Mouse (Mus musculus): Measurements from ENCODE around the gene Podxl2. TPM values are rescaled to one million over a fixed set of nuclear protein-coding genes. Genes with fewer than 3 reads are reported as not detected.

Gene Podxl2
- polyA plus RNA-seq, 1 experiment from 2014 or later = 45.0 TPM

DNA sequence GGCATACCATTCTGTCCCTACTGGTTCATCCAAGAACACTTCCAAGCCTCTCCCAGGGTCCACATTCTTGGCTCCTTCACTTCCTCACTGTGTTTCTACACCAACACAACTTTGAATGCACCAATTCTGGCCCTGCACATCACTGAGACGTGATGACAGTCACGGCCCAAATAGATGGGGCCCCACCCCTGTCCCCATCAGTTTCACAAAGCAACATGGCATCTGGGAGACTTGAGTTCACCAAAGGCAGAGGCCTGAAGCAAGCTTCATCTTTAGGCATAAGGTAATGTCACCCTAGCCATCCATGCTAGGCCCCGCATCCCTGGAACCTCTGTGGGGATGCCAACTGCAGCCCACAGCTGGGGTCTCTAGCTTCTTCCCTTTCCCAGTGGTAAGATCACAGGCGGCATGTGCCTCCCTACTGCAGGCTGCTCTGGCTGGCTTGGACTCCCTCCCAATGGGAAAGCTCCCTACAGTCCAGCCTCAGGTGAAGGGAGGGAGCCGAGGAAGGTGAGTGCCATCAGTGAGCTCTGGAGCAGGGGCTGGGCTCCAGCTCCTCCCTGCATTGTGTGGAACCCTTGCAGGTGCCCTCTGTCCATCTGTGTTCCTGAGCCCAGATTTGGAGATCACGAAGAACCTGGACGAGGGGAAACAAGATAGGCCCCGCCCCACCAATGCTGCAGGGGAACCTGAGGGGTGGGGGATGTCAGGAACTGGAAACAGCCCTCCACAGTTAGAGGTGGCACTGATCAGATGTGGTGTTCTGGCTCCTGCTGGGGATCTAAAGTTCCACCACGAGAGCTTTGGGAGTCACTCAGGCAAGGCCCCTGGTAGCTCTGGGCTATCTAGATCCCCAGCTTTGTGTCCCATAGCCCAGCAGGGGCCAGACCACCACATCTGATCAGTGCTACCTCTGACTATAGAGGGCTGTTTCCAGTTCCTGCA, 30.8 kb downstream of the Podxl2 start:
- Histone ChIP-seq H3K9ac (ENCODE audit: low read length) (no peak overlapping the region), H3K4me2 (ENCODE audit: low read depth, low read length) (no peak overlapping the region), H3K4me3 (ENCODE audit: low read length) (no peak overlapping the region), H3K36me3 (ENCODE audit: control insufficient read depth, insufficient read depth) (peaks cover 2% of the 10 kb centered on the region), H3K9me3 (replicated peaks; ENCODE audit: control insufficient read depth, low read length) (no peaks in the 10 kb centered on the region), H3K27me3 (ENCODE audit: control insufficient read depth, insufficient read depth, low read length) (no peaks in the 10 kb centered on the region), H3K4me1 (ENCODE audit: control insufficient read depth, insufficient read depth, low read length) (peaks cover 14% of the 10 kb centered on the region), H3K27ac (ENCODE audit: low read length) (no peak overlapping the region)
- WGBS = 83% methylated on average over 9 of the region's 9 CpGs
- ATAC-seq (replicated peaks; ENCODE audit: extremely low read depth, insufficient read depth, low FRiP score) = no peak

DNA sequence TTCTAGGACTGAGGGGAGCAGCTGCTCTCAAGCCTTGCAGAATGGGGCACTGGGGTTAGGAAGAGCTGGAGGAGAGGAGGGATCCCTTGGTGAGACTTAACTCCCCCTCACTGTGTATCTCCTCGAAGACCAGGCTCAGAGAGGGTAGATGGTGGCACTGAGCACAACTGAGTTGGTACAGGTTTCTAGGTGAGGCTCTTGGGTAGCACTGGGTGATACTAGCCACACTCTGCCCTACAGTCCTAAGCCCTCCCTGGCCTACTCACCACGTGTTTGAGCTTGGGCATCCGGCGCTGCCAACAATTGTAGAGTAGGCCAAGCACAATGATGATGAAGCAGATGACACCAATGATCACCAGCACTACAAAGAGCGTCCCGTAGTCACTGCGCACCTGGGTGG, 31.6 kb downstream of the Podxl2 start:
- Histone ChIP-seq H3K4me2 (ENCODE audit: low read depth, low read length) (peak overlapping the region; percentile 84), H3K27me3 (ENCODE audit: control insufficient read depth, insufficient read depth, low read length) (no peaks in the 10 kb centered on the region), H3K4me1 (ENCODE audit: control insufficient read depth, insufficient read depth, low read length) (peaks cover 14% of the 10 kb centered on the region), H3K36me3 (ENCODE audit: control insufficient read depth, insufficient read depth) (peaks cover 9% of the 10 kb centered on the region), H3K4me3 (ENCODE audit: low read length) (peak overlapping the region; percentile 97), H3K9me3 (replicated peaks; ENCODE audit: control insufficient read depth, low read length) (no peaks in the 10 kb centered on the region), H3K9ac (ENCODE audit: low read length) (peak overlapping the region; percentile 80), H3K27ac (ENCODE audit: low read length) (no peak overlapping the region)
- WGBS = 74% methylated on average over 7 of the region's 7 CpGs
- no peak for ATAC-seq (replicated peaks; ENCODE audit: extremely low read depth, insufficient read depth, low FRiP score)

DNA sequence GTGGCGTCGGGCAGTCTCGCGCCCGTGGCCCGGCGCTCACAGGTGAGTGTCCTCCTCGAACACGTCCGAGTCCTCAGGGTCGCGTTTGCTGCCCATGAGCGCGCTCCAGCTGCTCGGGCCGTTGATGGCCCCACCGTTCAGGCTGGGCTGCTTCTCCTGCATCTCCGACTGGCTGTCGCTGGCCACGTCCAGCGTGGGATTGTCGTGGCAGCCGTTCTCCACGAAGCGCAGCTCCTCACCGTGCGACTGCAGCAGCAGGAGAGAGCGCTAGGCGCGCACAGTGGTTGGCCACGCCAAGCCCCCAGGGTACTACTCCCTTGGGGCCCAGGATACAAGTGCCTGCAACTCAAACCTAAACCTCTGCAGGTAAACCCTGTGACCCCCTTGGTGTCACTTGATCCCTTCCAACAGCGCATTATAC, 32.1 kb downstream of the Podxl2 start:
- peak overlapping the region; percentile 80 for H3K9ac ChIP-seq (ENCODE audit: low read length)
- whole genome bisulfite sequencing = 1% methylated on average over 32 of the region's 32 CpGs
- no peaks in the 10 kb centered on the region for H3K27me3 ChIP-seq (ENCODE audit: control insufficient read depth, insufficient read depth, low read length)
- peak overlapping the region; percentile 97 for H3K4me3 ChIP-seq (ENCODE audit: low read length)
- no peak for ATAC-seq (replicated peaks; ENCODE audit: extremely low read depth, insufficient read depth, low FRiP score)
- H3K36me3 ChIP-seq (ENCODE audit: control insufficient read depth, insufficient read depth) = peaks cover 14% of the 10 kb centered on the region
- peaks cover 14% of the 10 kb centered on the region for H3K4me1 ChIP-seq (ENCODE audit: control insufficient read depth, insufficient read depth, low read length)
- H3K4me2 ChIP-seq (ENCODE audit: low read depth, low read length) = peak overlapping the region; percentile 84
- peak overlapping the region; percentile 82 for H3K27ac ChIP-seq (ENCODE audit: low read length)
- no peaks in the 10 kb centered on the region for H3K9me3 ChIP-seq (replicated peaks; ENCODE audit: control insufficient read depth, low read length)

DNA sequence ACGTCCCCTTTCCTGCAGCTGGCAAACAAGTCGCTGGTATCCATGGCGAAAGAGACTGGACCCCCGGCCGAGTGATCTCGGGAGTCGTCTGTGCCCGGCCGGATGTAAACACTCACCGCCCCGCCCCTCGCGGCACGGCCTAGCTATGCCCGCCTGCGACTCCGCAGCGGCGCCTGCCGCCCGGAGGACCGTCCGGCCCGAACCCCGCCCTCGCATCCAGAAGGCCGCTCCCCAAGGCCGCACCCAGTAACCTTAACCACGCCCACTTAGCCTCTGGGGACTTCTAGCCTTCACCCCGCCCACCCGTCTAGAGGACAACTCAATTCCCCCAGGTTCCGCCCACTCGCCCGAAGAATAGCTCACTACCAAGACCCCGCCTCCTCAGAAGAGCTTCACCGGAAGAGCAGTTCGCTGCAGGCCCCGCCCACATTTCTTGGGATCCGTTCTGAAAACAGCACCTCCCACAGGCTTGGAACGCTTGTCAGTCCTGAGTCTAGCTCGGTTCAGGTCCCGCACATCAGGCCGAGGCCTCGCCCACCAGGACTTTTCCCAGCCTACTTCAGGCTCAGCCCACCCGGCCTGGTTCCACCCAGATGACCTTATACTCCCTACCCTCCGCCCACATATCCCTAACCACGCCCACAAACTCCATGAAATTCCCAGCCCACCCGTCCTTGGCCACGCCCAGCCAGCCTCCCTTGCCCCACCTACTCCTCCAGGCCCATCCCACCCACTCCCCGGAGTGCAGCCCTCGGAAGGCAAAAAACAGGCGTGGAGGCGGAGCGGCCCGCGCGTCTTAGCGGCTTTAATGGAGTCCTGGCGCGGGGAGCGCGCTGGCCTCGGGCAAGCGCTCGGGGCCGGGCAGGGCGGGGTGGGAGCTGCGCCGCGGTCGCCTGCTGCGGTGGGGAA, 32.8 kb downstream of the Podxl2 start, which contains the start of gene Abtb1:
Gene Abtb1 (minus strand): TSS at position 204 of the 909 bp plus-strand sequence.
- under 1% methylated on average over 71 of the region's 72 CpGs for WGBS
- peak within 1 kb of the TSS; percentile 82 for H3K27ac ChIP-seq (ENCODE audit: low read length)
- H3K4me1 ChIP-seq (ENCODE audit: control insufficient read depth, insufficient read depth, low read length) = peaks cover 14% of the 10 kb centered on the region
- H3K36me3 ChIP-seq (ENCODE audit: control insufficient read depth, insufficient read depth) = peaks cover 19% of the 10 kb centered on the region
- peak; percentile 96 for ATAC-seq (replicated peaks; ENCODE audit: extremely low read depth, insufficient read depth, low FRiP score)
- no peaks in the 10 kb centered on the region for H3K9me3 ChIP-seq (replicated peaks; ENCODE audit: control insufficient read depth, low read length)
- no peaks in the 10 kb centered on the region for H3K27me3 ChIP-seq (ENCODE audit: control insufficient read depth, insufficient read depth, low read length)
- H3K4me2 ChIP-seq (ENCODE audit: low read depth, low read length) = peak within 1 kb of the TSS; percentile 97
- H3K9ac ChIP-seq (ENCODE audit: low read length) = peak within 1 kb of the TSS; percentile 92
- peak within 1 kb of the TSS; percentile 97 for H3K4me3 ChIP-seq (ENCODE audit: low read length)

DNA sequence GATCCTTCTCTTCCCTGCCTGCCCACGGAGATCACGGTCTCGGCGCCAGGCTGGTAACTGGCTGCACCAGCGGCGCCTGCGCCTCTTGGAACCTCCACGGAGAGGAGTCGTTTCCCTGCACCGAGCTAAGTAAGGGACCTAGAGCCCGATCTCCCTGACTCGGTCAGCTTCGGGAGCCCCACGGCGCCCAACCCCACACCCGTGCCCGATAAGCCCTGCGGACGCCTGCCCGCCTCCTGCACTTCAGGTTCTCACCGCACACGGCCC, 33.4 kb downstream of the Podxl2 start:
- peak overlapping the region; percentile 82 for H3K27ac ChIP-seq (ENCODE audit: low read length)
- H3K4me3 ChIP-seq (ENCODE audit: low read length) = peak overlapping the region; percentile 97
- H3K36me3 ChIP-seq (ENCODE audit: control insufficient read depth, insufficient read depth) = peaks cover 19% of the 10 kb centered on the region
- H3K9ac ChIP-seq (ENCODE audit: low read length) = peak overlapping the region; percentile 92
- 0% methylated on average over 22 of the region's 22 CpGs for WGBS
- H3K9me3 ChIP-seq (replicated peaks; ENCODE audit: control insufficient read depth, low read length) = no peaks in the 10 kb centered on the region
- ATAC-seq (replicated peaks; ENCODE audit: extremely low read depth, insufficient read depth, low FRiP score) = no peak; the same call in 1 of the 2 replicates
- peak overlapping the region; percentile 97 for H3K4me2 ChIP-seq (ENCODE audit: low read depth, low read length)
- H3K27me3 ChIP-seq (ENCODE audit: control insufficient read depth, insufficient read depth, low read length) = no peaks in the 10 kb centered on the region
- peaks cover 14% of the 10 kb centered on the region for H3K4me1 ChIP-seq (ENCODE audit: control insufficient read depth, insufficient read depth, low read length)

DNA sequence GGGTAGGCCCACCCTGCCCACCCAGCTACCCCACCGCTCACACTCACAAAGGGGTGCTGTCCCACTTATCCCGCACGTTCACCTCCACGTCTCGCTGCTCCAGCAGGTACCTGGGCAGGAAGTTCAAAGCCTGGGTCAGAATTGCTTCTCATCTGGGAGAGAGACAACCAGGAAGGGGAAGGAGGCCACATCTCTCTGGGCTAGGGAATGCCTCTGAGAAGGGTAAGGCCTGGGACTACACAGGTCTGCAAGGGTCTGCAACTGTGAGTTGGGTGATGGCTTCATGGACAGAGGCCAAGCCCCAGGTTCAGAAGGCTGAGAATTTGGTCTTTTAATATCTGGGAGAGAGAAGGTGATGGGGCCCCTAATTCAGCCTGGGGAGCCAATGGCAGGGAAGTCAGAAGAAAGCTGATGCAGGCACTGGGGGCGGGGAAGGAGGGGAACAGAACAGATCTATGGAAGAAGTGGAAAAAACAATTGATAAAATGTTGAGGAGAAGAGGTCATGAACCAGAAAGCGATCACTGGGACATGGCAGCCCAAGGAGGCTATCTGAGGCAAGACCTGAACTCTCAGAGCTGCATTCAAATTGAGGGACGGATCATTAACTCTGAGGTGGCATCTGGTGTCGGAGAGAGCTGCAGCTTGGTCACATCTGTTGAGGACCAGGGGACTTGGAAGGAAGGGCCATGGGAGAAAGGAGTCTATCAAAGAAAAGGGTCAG, 33.9 kb downstream of the Podxl2 start:
- Histone ChIP-seq H3K4me1 (ENCODE audit: control insufficient read depth, insufficient read depth, low read length) (peaks cover 14% of the 10 kb centered on the region), H3K9ac (ENCODE audit: low read length) (peak overlapping the region; percentile 92), H3K27me3 (ENCODE audit: control insufficient read depth, insufficient read depth, low read length) (no peaks in the 10 kb centered on the region), H3K4me3 (ENCODE audit: low read length) (peak overlapping the region; percentile 97), H3K27ac (ENCODE audit: low read length) (peak overlapping the region; percentile 82), H3K4me2 (ENCODE audit: low read depth, low read length) (peak overlapping the region; percentile 97), H3K36me3 (ENCODE audit: control insufficient read depth, insufficient read depth) (peaks cover 22% of the 10 kb centered on the region), H3K9me3 (replicated peaks; ENCODE audit: control insufficient read depth, low read length) (no peaks in the 10 kb centered on the region)
- no peak for ATAC-seq (replicated peaks; ENCODE audit: extremely low read depth, insufficient read depth, low FRiP score)
- WGBS = 49% methylated on average over 9 of the region's 9 CpGs

DNA sequence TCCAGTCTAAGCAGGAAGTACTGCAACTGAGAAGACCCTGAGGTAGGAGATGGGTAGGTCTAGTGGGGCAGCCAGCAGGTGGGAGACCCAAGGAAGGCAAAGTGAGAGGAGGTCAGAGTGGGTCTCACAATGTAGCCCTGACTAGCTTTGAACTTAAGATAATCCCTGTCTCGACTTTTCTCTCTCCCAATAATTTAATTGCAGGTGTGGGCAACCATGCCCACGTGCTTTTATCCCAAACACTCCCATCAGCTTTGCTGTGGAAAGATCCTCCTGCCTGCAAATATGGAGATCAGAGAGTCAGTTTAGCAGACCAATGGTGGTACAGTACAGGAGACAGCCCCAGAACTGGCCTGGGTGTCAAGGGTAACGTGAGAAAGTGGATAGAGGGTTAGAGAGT, 34.6 kb downstream of the Podxl2 start:
- H3K9ac ChIP-seq (ENCODE audit: low read length) = no peak overlapping the region
- H3K4me2 ChIP-seq (ENCODE audit: low read depth, low read length) = peak overlapping the region; percentile 97; the same call in 1 of the 2 replicates
- no peak overlapping the region for H3K27ac ChIP-seq (ENCODE audit: low read length)
- no peak overlapping the region for H3K4me3 ChIP-seq (ENCODE audit: low read length)
- no peaks in the 10 kb centered on the region for H3K9me3 ChIP-seq (replicated peaks; ENCODE audit: control insufficient read depth, low read length)
- no peak for ATAC-seq (replicated peaks; ENCODE audit: extremely low read depth, insufficient read depth, low FRiP score)
- peaks cover 25% of the 10 kb centered on the region for H3K36me3 ChIP-seq (ENCODE audit: control insufficient read depth, insufficient read depth)
- WGBS = 70% methylated on average over 3 of the region's 3 CpGs
- H3K27me3 ChIP-seq (ENCODE audit: control insufficient read depth, insufficient read depth, low read length) = no peaks in the 10 kb centered on the region
- H3K4me1 ChIP-seq (ENCODE audit: control insufficient read depth, insufficient read depth, low read length) = peaks cover 14% of the 10 kb centered on the region

DNA sequence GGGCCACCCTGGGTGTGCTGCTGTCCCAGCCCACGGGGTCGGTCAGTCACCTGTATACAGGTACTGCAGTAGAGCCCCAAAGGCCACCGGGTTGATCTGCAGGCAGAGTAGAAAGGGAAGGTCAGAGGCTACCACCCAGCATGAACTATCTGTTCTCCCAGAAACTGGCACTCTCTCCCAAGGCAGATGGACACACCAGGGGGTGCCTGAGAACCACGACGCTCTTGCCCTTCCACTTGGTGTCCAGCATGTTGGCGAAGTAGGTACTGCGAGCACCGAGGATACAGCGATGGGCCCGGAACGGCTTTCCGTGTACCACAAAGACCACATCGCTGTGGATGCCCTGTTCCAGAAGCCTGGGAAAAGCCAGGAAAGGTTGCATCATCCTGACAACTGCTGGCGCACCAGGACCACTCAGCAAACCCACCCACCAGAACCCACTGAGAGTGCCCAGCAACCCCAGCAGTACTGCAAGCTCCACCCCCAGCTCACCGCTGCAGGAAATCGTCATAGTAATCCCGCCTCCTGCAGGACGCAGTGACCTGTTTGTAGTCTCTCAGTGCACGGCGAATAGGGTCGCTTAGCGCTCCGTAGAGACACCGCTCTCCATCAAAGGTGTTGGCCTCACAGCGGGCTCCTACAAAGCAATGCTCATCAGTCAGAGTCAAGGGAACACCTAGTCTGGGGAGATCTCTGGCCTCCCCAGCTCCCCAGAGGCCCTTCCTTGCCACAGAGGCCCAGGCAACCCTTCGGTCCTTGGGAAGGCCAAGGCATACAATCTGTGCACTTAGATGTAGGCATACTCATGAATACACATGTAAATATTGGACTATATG, 35.5 kb downstream of the Podxl2 start:
- peaks cover 14% of the 10 kb centered on the region for H3K4me1 ChIP-seq (ENCODE audit: control insufficient read depth, insufficient read depth, low read length)
- no peak overlapping the region for H3K27ac ChIP-seq (ENCODE audit: low read length)
- H3K9ac ChIP-seq (ENCODE audit: low read length) = no peak overlapping the region
- H3K27me3 ChIP-seq (ENCODE audit: control insufficient read depth, insufficient read depth, low read length) = no peaks in the 10 kb centered on the region
- no peak for ATAC-seq (replicated peaks; ENCODE audit: extremely low read depth, insufficient read depth, low FRiP score)
- peaks cover 25% of the 10 kb centered on the region for H3K36me3 ChIP-seq (ENCODE audit: control insufficient read depth, insufficient read depth)
- H3K4me2 ChIP-seq (ENCODE audit: low read depth, low read length) = no peak overlapping the region
- 79% methylated on average over 26 of the region's 26 CpGs for WGBS
- no peak overlapping the region for H3K4me3 ChIP-seq (ENCODE audit: low read length)
- H3K9me3 ChIP-seq (replicated peaks; ENCODE audit: control insufficient read depth, low read length) = no peaks in the 10 kb centered on the region

All from heart, embryonic 16.5 days (tissue).